Mouse (Mus musculus) liver, embryonic 15.5 days (tissue): ENCODE measurements around the gene Gja10. TPM values are rescaled to one million over a fixed set of nuclear protein-coding genes. Genes with fewer than 3 reads are reported as not detected.

ENCODE experiments used
- ATAC-seq: fragments of 200-750 bp; cut with Nextera tagmentation; 2 replicates; pipeline ENCODE4 v1.8.0; 2017; ENCODE audit warnings: moderate number of reproducible peaks, mild to moderate bottlenecking, moderate library complexity; ENCODE audit not compliant: insufficient read depth
- H3K27ac ChIP-seq: fragments of 300-500 bp; sonication (generic); replicated peaks from 2 replicates; pipeline ENCODE4 v1.5.1; 2015; ENCODE audit warnings: mild to moderate bottlenecking, inconsistent platforms
- H3K27me3 ChIP-seq: fragments of 300-500 bp; sonication (generic); 2 replicates; pipeline ENCODE4 v1.6.1; 2015; ENCODE audit warnings: mild to moderate bottlenecking, inconsistent platforms
- H3K36me3 ChIP-seq: fragments of 300-500 bp; sonication (generic); replicated peaks from 2 replicates; pipeline ENCODE4 v1.6.1; 2015; ENCODE audit warnings: moderate library complexity, mild to moderate bottlenecking, inconsistent platforms
- H3K4me1 ChIP-seq: fragments of 300-500 bp; sonication (generic); replicated peaks from 2 replicates; pipeline ENCODE4 v1.6.1; 2015; ENCODE audit warnings: inconsistent platforms
- H3K4me2 ChIP-seq: fragments of 300-500 bp; sonication (generic); 2 replicates; pipeline ENCODE4 v1.6.1; 2015; ENCODE audit warnings: moderate library complexity, mild to moderate bottlenecking, inconsistent platforms
- H3K4me3 ChIP-seq: fragments of 300-500 bp; sonication (generic); replicated peaks from 2 replicates; pipeline ENCODE4 v1.5.1; 2015; ENCODE audit warnings: mild to moderate bottlenecking, inconsistent platforms
- H3K9ac ChIP-seq: fragments of 300-500 bp; sonication (generic); 2 replicates; pipeline ENCODE4 v1.6.1; 2015; ENCODE audit warnings: moderate library complexity, mild to moderate bottlenecking, inconsistent platforms
- H3K9me3 ChIP-seq: fragments of 300-500 bp; sonication (generic); replicated peaks from 2 replicates; pipeline ENCODE4 v1.6.1; 2016; ENCODE audit warnings: inconsistent platforms
- WGBS: fragments of 180-500 bp; shearing (Covaris S2); methylation state at CpG from one replicate; pipeline ENCODE4 v1.1.7; 2015; ENCODE audit warnings: mixed read lengths; ENCODE audit not compliant: insufficient replicate concordance; 5-methylcytosine and 5-hydroxymethylcytosine counted together
- polyA plus RNA-seq: library from polyadenylated mRNA; unstranded; fragments of >200 nt; fragmentation: Nextera tagmentation; extraction: Ambion mirVana; gene quantifications from 2 replicates; pipeline ENCODE4 v1.2.1, GENCODE M21; 2015

Gja10 gene
- polyA plus RNA-seq, 1 experiment from 2014 or later = 0.05 TPM

DNA sequence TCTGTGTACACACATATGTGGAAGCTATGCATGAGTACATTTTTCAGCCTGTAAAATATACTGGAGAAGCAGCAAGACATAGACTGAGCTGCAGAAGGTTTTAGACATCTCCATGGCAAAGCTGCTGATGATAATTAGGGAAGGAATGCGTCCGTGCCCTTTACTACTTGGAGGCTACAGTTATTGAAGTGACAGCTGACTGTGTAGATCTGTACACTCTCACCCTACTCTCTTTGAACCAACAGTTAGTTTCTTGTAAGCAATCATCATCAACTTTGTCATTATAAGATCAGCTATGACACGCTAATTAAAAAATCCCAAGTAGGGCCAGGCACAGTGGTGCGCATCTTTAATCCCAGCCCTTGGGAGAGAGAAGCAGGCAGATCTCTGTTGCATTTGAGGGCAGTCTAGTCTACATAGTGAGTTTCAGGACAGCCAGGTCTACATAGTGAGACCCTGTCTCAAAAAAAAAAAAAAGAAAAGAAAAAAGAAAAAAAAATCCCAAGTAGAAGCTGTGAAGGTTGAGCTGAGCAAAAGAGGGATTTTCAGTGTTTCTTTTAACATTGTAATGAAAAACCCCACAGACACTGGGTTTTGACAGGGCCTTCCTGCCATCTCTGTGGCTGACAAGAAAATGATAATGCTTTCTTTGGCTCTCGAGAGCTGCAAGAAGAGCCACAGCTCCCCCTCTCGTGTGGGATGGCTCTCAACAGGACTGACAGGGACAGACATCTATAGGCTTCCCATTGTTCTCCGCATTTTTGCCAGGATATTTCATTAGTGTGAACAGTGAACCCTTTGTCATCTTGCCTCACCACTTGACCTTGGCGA is 41.6 kb downstream of the Gja10 start:
- Histone ChIP-seq H3K4me1 (peaks cover 26% of the 10 kb centered on the region), H3K27ac (peak overlapping the region; percentile 42; the same call in 1 of the 2 replicates), H3K4me3 (no peak overlapping the region), H3K9me3 (no peaks in the 10 kb centered on the region), H3K36me3 (no peaks in the 10 kb centered on the region), H3K27me3 (no peaks in the 10 kb centered on the region), H3K4me2 (no peak overlapping the region), H3K9ac (no peak overlapping the region)
- 57% methylated on average over 8 of the region's 8 CpGs for WGBS
- no peak for ATAC-seq

DNA sequence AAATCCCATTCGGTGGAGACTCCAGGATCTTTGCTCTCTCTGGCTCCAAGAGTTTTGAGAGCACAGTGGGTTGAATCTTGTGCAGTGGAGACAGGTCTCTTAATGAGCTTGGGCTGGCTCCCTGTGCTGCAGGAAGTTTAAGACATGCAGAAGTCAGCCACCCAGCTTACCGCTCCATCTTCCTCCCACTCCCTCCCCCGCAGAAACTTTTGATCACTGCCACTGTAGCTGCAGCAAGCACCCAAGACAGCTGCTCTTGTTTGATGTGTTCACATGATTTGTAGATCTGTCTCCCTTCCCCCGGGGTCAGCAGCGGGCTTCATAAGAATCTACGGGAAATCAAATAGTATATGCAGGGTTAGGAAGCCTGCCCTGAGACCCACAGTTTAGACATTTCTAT is 42.3 kb downstream of the Gja10 start:
- 36% methylated on average over 6 of the region's 6 CpGs for WGBS
- Histone ChIP-seq H3K9ac (no peak overlapping the region), H3K4me3 (no peak overlapping the region), H3K9me3 (no peaks in the 10 kb centered on the region), H3K36me3 (no peaks in the 10 kb centered on the region), H3K4me2 (no peak overlapping the region), H3K27me3 (no peaks in the 10 kb centered on the region), H3K4me1 (peaks cover 26% of the 10 kb centered on the region), H3K27ac (0 out of 2 replicates have a peak overlapping the region, but pooled peaks have one; percentile 3)
- ATAC-seq = no peak

DNA sequence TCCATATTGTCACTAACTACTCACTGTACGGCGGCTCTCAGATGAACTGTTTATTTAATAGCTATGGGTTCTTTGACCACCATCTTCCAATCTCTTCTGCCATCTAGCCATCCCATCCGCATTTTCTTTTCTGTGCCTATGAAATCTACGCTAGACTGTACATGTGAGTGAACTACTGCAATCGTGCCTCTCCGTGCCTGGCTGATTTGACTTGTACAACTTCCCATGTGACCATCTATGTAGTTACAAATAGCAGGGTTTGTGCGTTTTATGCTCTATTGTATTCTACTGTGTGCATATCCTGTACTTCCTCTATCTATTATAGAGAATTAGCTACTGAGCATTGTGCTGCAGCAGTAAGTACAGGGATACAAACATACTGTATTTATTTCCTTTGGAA is 47.1 kb downstream of the Gja10 start:
- WGBS = 68% methylated on average over 7 of the region's 7 CpGs
- Histone ChIP-seq H3K4me2 (no peak overlapping the region), H3K4me3 (no peak overlapping the region), H3K4me1 (0 out of 2 replicates have a peak, but pooled peaks cover 3% of the 10 kb centered on the region), H3K9ac (no peak overlapping the region), H3K27me3 (no peaks in the 10 kb centered on the region), H3K9me3 (no peaks in the 10 kb centered on the region), H3K27ac (no peak overlapping the region), H3K36me3 (no peaks in the 10 kb centered on the region)
- no peak for ATAC-seq

DNA sequence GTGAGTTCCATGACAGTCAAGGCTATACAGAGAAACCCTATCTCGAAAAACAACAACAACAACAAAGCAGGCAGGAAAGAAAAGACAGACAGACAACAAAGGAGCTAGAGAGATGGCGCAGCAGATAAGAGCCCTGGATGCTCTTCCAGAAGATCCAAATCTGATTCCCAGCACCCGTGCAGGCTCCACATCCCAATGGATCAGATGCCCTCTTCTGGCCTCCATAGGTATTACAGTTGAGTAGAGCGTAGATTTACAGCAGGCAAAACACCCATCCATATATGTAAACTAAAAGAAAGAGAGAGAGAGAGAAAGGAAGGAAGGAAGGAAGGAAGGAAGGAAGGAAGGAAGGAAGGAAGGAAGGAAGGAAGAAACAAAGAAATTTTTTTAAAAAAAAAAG is 51.2 kb downstream of the Gja10 start:
- no peak overlapping the region for H3K4me3 ChIP-seq
- no peaks in the 10 kb centered on the region for H3K36me3 ChIP-seq
- H3K4me2 ChIP-seq = no peak overlapping the region
- no peaks in the 10 kb centered on the region for H3K4me1 ChIP-seq
- WGBS = 50% methylated on average over 4 of the region's 4 CpGs
- no peak overlapping the region for H3K27ac ChIP-seq
- H3K9ac ChIP-seq = no peak overlapping the region
- H3K27me3 ChIP-seq = no peaks in the 10 kb centered on the region
- ATAC-seq = no peak
- no peaks in the 10 kb centered on the region for H3K9me3 ChIP-seq

GRCm38 (mm10) chr4:32549150-32549549 is 53.4 kb downstream of the Gja10 start:
- no peaks in the 10 kb centered on the region for H3K9me3 ChIP-seq
- H3K36me3 ChIP-seq = no peaks in the 10 kb centered on the region
- no peak overlapping the region for H3K4me3 ChIP-seq
- H3K27me3 ChIP-seq = no peaks in the 10 kb centered on the region
- no peak overlapping the region for H3K9ac ChIP-seq
- no peaks in the 10 kb centered on the region for H3K4me1 ChIP-seq
- no peak overlapping the region for H3K27ac ChIP-seq
- ATAC-seq = no peak
- H3K4me2 ChIP-seq = no peak overlapping the region
- 59% methylated on average over 1 of the region's 1 CpGs for WGBS

Other genes with a start within 250 kb of the Gja10 start
- gene Casp8ap2, start 12.7 kb upstream of the Gja10 start, polyA plus RNA-seq = 26.1 and 26.6 TPM in 2 replicates
- gene Mdn1, start 54.4 kb upstream of the Gja10 start, polyA plus RNA-seq = 3.9 TPM in 2 replicates
- gene Lyrm2, start 197.5 kb upstream of the Gja10 start, polyA plus RNA-seq = 24.4 and 28.7 TPM in 2 replicates